Mouse (Mus musculus): ENCODE results near the gene Wnt5b.

DNA sequence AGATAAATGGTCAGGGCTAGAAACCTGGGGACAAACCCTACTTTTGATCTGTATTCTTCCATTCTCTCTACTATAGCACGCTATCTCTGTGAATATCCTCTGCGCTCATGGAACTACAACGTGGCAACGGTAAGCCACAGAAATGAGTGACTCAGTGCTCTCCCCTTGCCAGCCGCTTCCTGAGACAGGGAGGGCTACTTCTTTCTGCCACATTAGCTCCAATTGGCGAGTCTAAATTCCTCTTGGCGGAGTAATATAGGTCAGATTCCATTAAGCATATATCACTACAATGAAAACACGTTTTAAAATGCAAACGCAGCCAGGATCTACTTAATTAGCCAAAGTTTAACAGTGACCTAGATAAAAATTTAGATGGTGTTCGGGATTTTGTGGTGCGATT is 31.4 kb downstream of the Wnt5b start:
- no peak for TF ChIP-seq POLR2AphosphoS2 (IDR thresholded peaks at IDR 0.05; ENCODE audit: insufficient read length, low read depth)
- no peak for TF ChIP-seq POLR2A (IDR thresholded peaks at IDR 0.05; ENCODE audit: insufficient read length, low read depth)
- TF ChIP-seq E2F4 (IDR thresholded peaks at IDR 0.05; ENCODE audit: insufficient read depth) = no peak
- TF ChIP-seq USF1 (IDR thresholded peaks at IDR 0.05; ENCODE audit: low read depth) = no peak
- no peak for TF ChIP-seq TCF12 (IDR thresholded peaks at IDR 0.05; ENCODE audit: insufficient read depth, poor library complexity, severe bottlenecking)
- TF ChIP-seq MAX (IDR thresholded peaks at IDR 0.05; ENCODE audit: low read depth) = no peak
- TF ChIP-seq MYOG (IDR thresholded peaks at IDR 0.05; ENCODE audit: control insufficient read depth in 1 of 3, insufficient read depth in 1 of 3, insufficient read length in 2 of 3, low read depth in 2 of 3) = no peak

All from myocyte (in vitro differentiated cells).